Mouse (Mus musculus) CH12.LX (cell line): ENCODE measurements around the gene Pafah1b1. TPM values are rescaled to one million over a fixed set of nuclear protein-coding genes. Genes with fewer than 3 reads are reported as not detected.

Experiments
- DNase-seq: peaks from one replicate; pipeline ENCODE4 v3.0.0-alpha.2; 2013; ENCODE audit errors: extremely low read depth
- H3K27ac ChIP-seq: 2 replicates; pipeline ENCODE4 v1.5.1; 2012; ENCODE audit warnings: low read depth, mild to moderate bottlenecking, control low read depth, moderate library complexity; ENCODE audit not compliant: insufficient read depth
- H3K27me3 ChIP-seq: replicated peaks from 2 replicates; pipeline ENCODE3; 2012; ENCODE audit warnings: inconsistent platforms
- H3K36me3 ChIP-seq, 2 experiments: replicated peaks in 1 of 2; 2 replicates each; pipeline versions ENCODE3 to v1.6.1; 2012; ENCODE audit warnings: inconsistent platforms in 1 of 2, low read length in 1 of 2, mild to moderate bottlenecking in 1 of 2, mixed read lengths in 1 of 2, moderate library complexity in 1 of 2; ENCODE audit not compliant: control insufficient read depth in 1 of 2, insufficient read depth in 1 of 2
- H3K4me1 ChIP-seq, 2 experiments: 2 replicates each; pipeline ENCODE4 v1.6.1; 2012; ENCODE audit warnings: inconsistent platforms in 1 of 2, moderate library complexity in 1 of 2; ENCODE audit not compliant: insufficient read depth in 2 of 2, control insufficient read depth in 1 of 2
- H3K4me2 ChIP-seq: 2 replicates; pipeline ENCODE4 v1.6.1; 2012; ENCODE audit warnings: low read depth, mild to moderate bottlenecking, control low read depth; ENCODE audit not compliant: poor library complexity, insufficient read depth, severe bottlenecking
- H3K4me3 ChIP-seq, 3 experiments: fragments of 150-350 bp in 1 of 3; sonication (generic) in 1 of 3; replicated peaks in 1 of 3; 2 replicates each; pipeline versions ENCODE3 to v1.5.1; 2011 to 2012; ENCODE audit warnings: low read depth in 2 of 3, low read length in 2 of 3, mild to moderate bottlenecking in 2 of 3, moderate library complexity in 2 of 3, control low read depth in 1 of 3, improper control_type of control experiment in 1 of 3, inconsistent platforms in 1 of 3, mixed read lengths in 1 of 3; ENCODE audit not compliant: poor library complexity in 1 of 3
- H3K79me2 ChIP-seq: replicated peaks from 2 replicates; pipeline ENCODE4 v1.6.1; 2012; ENCODE audit warnings: mild to moderate bottlenecking, moderate library complexity; ENCODE audit not compliant: control insufficient read depth, poor library complexity, insufficient read depth, severe bottlenecking; ENCODE audit errors: extremely low read depth
- H3K9ac ChIP-seq: 2 replicates; pipeline ENCODE4 v1.6.1; 2012; ENCODE audit warnings: low read depth, mild to moderate bottlenecking, control low read depth, moderate library complexity; ENCODE audit not compliant: insufficient read depth
- H3K9me3 ChIP-seq: replicated peaks from 2 replicates; pipeline ENCODE3; 2012; ENCODE audit warnings: low read length, inconsistent platforms, mixed read lengths
- E2F4 ChIP-seq: IDR thresholded peaks from 2 replicates; pipeline ENCODE4 v1.6.1; 2011; ENCODE audit warnings: low read depth, low read length, improper control_type of control experiment; ENCODE audit not compliant: insufficient replicate concordance
- ETS1 ChIP-seq: conservative IDR thresholded peaks from 2 replicates; pipeline ENCODE4 v1.6.1; 2012; ENCODE audit warnings: low read depth, mild to moderate bottlenecking, inconsistent platforms, low read length, improper control_type of control experiment, moderate library complexity
- GABPA ChIP-seq: IDR thresholded peaks from 2 replicates; pipeline ENCODE4 v1.6.1; 2012; ENCODE audit warnings: low read depth, low read length, improper control_type of control experiment, inconsistent platforms; ENCODE audit not compliant: insufficient replicate concordance
- HCFC1 ChIP-seq: IDR thresholded peaks from 2 replicates; pipeline ENCODE4 v1.6.1; 2012; ENCODE audit warnings: low read depth, mild to moderate bottlenecking, inconsistent platforms, low read length, improper control_type of control experiment
- IRF4 ChIP-seq: IDR thresholded peaks from 2 replicates; pipeline ENCODE4 v1.6.1; 2014; ENCODE audit warnings: low read depth, mild to moderate bottlenecking, inconsistent platforms, low read length, improper control_type of control experiment
- KAT2A ChIP-seq: IDR thresholded peaks from 2 replicates; pipeline ENCODE4 v1.6.1; 2012; ENCODE audit warnings: low read length, improper control_type of control experiment, inconsistent platforms; ENCODE audit not compliant: insufficient replicate concordance
- MAFK ChIP-seq: IDR thresholded peaks from 2 replicates; pipeline ENCODE4 v1.6.1; 2011; ENCODE audit warnings: low read length, improper control_type of control experiment; ENCODE audit not compliant: insufficient replicate concordance
- MAX ChIP-seq: IDR thresholded peaks from 2 replicates; pipeline ENCODE4 v1.6.1; 2011; ENCODE audit warnings: low read length, improper control_type of control experiment
- NRF1 ChIP-seq: IDR thresholded peaks from 2 replicates; pipeline ENCODE4 v1.6.1; 2014; ENCODE audit warnings: low read depth, mild to moderate bottlenecking, inconsistent platforms, low read length, improper control_type of control experiment, moderate library complexity
- PAX5 ChIP-seq: IDR thresholded peaks from 2 replicates; pipeline ENCODE4 v1.6.1; 2012; ENCODE audit warnings: low read length, inconsistent platforms, mixed read lengths
- RCOR1 ChIP-seq: conservative IDR thresholded peaks from 2 replicates; pipeline ENCODE4 v1.6.1; 2012; ENCODE audit warnings: low read depth, mild to moderate bottlenecking, inconsistent platforms, low read length, improper control_type of control experiment
- TCF12 ChIP-seq: IDR thresholded peaks from 2 replicates; pipeline ENCODE4 v1.6.1; 2014; ENCODE audit warnings: low read depth, mild to moderate bottlenecking, inconsistent platforms, low read length, improper control_type of control experiment
- UBTF ChIP-seq: IDR thresholded peaks from 2 replicates; pipeline ENCODE4 v1.6.1; 2012; ENCODE audit warnings: low read depth, mild to moderate bottlenecking, inconsistent platforms, low read length, improper control_type of control experiment, moderate library complexity
- USF1 ChIP-seq: IDR thresholded peaks from 2 replicates; pipeline ENCODE4 v1.6.1; 2014; ENCODE audit warnings: low read depth, mild to moderate bottlenecking, inconsistent platforms, low read length, improper control_type of control experiment
- ZMIZ1 ChIP-seq: IDR thresholded peaks from 2 replicates; pipeline ENCODE4 v1.6.1; 2012; ENCODE audit warnings: low read depth, mild to moderate bottlenecking, inconsistent platforms, low read length, improper control_type of control experiment
- dilution Hi-C: fragments of 300-500 bp; cut with MboI; formaldehyde crosslinking; loops from 2 replicates; pipeline ENCODE4 v1.14.3; 2020; ENCODE audit warnings: low sequenced_read_pairs; ENCODE audit not compliant: extremely low pct_unique_long_range_greater_than_20kb, extremely low pct_ligation_motif_present
- in situ Hi-C: fragments of 300-500 bp; cut with MboI; formaldehyde crosslinking; loops from 3 replicates; pipeline ENCODE4 v1.14.3; 2019; ENCODE audit warnings: low sequenced_read_pairs, low pct_ligation_motif_present, low pct_unique_long_range_greater_than_20kb, mixed read lengths
- polyA plus RNA-seq: library from polyadenylated mRNA; unstranded; fragments of >175 nt; gene quantifications from 2 replicates; pipeline ENCODE4 v1.2.1, GENCODE M21; 2012; ENCODE audit warnings: low read depth; ENCODE audit not compliant: insufficient read length
- total RNA-seq, 2 experiments: library from RNA; depleted of rRNA; stranded (reverse); fragments of 300-350 nt in 1 of 2; fragments of >200 nt in 1 of 2; gene quantifications; 2 replicates each; pipeline ENCODE4 v1.2.3; 2012 to 2014

Gene Pafah1b1
- total and polyA plus RNA-seq, 3 experiments = 53.9 to 136 (median 107) TPM

GRCm38 (mm10) chr11:74751352-74752066, 27.0 kb upstream of the Pafah1b1 start:
- TF ChIP-seq MAFK (no peak), RCOR1 (no peak), HCFC1 (no peak)
- peaks cover 0 to 5% of the 10 kb centered on the region in 2 experiments; a peak in 2 of 4 replicates for H3K4me1 ChIP-seq
- no peaks in the 10 kb centered on the region for H3K79me2 ChIP-seq
- H3K9me3 ChIP-seq = no peaks in the 10 kb centered on the region
- H3K4me3 ChIP-seq = no peak overlapping the region
- no peaks in the 10 kb centered on the region for H3K36me3 ChIP-seq
- dilution Hi-C loops = no loop called here
- H3K27ac ChIP-seq = no peak overlapping the region
- no peak overlapping the region for H3K4me2 ChIP-seq
- no peaks in the 10 kb centered on the region for H3K27me3 ChIP-seq
- in situ Hi-C loops = no loop called here
- no peak overlapping the region for H3K9ac ChIP-seq
- no peak for DNase-seq

GRCm38 (mm10) chr11:74750662-74751351, 26.3 kb upstream of the Pafah1b1 start:
- no peak for DNase-seq
- H3K4me1 ChIP-seq = peaks cover 0 to 5% of the 10 kb centered on the region in 2 experiments; a peak in 2 of 4 replicates
- no peak overlapping the region for H3K4me3 ChIP-seq
- in situ Hi-C loops (no loop called here), dilution Hi-C loops (no loop called here)
- no peaks in the 10 kb centered on the region for H3K36me3 ChIP-seq
- no peaks in the 10 kb centered on the region for H3K79me2 ChIP-seq
- H3K27me3 ChIP-seq = no peaks in the 10 kb centered on the region
- TF ChIP-seq USF1 (no peak), GABPA (no peak), ZMIZ1 (no peak), KAT2A (no peak), IRF4 (no peak), RCOR1 (no peak), PAX5 (no peak), MAX (no peak), TCF12 (no peak), ETS1 (no peak), E2F4 (no peak), UBTF (no peak), NRF1 (no peak)
- H3K4me2 ChIP-seq = no peak overlapping the region
- no peak overlapping the region for H3K27ac ChIP-seq
- H3K9ac ChIP-seq = no peak overlapping the region
- H3K9me3 ChIP-seq = no peaks in the 10 kb centered on the region
